Mouse (Mus musculus): ENCODE data around the gene Gm17571. TPM values are rescaled to one million over a fixed set of nuclear protein-coding genes. Genes with fewer than 3 reads are reported as not detected.

The Gm17571 gene
- polyA plus RNA-seq, 1 experiment from 2014 or later = not detected

DNA sequence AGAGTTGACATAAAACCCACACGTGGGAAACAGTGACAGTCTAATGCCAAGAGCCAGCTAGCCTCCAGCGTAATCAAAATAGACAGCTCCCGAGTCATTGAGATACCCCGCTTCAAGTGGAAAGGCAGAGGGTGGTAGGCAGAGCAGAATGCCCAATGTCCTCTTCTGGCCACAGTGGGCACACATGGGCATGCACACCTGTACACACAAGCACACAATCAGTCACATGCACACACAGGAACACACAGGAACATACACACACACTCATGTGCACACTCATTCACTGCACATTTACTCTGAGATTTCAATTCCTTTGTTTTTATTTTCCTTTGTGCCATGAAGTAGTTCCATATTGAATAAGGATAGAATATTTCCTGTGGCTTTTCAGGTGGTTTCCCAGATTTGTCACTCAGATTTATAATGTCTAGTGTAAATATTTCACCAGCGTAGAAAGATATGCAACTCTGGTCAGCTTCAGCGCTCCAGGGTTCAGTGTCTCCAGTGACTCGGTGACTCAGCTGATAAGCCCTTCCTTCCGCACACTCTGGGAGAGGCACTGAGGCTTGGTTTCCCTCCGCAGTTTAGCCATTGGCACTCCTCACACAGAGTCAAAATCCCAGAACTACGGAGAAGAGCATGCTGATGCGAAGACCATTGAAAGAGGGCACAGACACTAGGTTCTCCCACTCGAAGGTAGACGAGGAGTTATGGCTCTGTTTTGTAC is 4.4 kb downstream of the Gm17571 start:
- peak overlapping the region; percentile 72; the same call in 1 of the 2 replicates for H3K27ac ChIP-seq (ENCODE audit: low read length)
- WGBS = 52% methylated on average over 13 of the region's 13 CpGs
- peak; percentile 91 for ATAC-seq (ENCODE audit: insufficient read depth, low FRiP score)

GRCm38 (mm10) chr9:13440911-13441310 is 5.6 kb downstream of the Gm17571 start:
- 82% methylated on average over 6 of the region's 6 CpGs for WGBS
- H3K4me1 ChIP-seq (ENCODE audit: control insufficient read depth, insufficient read depth, low read length) = peaks cover 8% of the 10 kb centered on the region; the same call in 1 of the 2 replicates
- H3K27ac ChIP-seq (ENCODE audit: low read length) = no peak overlapping the region
- no peaks in the 10 kb centered on the region for H3K27me3 ChIP-seq (ENCODE audit: control insufficient read depth, insufficient read depth, low read length)
- no peak overlapping the region for H3K4me3 ChIP-seq (replicated peaks; ENCODE audit: low read length)
- H3K9ac ChIP-seq (ENCODE audit: low read length) = no peak overlapping the region
- no peak for ATAC-seq (ENCODE audit: insufficient read depth, low FRiP score)
- no peak overlapping the region for H3K4me2 ChIP-seq (ENCODE audit: low read depth, low read length)
- no peaks in the 10 kb centered on the region for H3K36me3 ChIP-seq (ENCODE audit: control insufficient read depth, insufficient read depth, low read length)
- H3K9me3 ChIP-seq (replicated peaks; ENCODE audit: control insufficient read depth, low read length) = peaks cover 4% of the 10 kb centered on the region; the same call in 1 of the 2 replicates

More for the DNA sequence above, 4.4 kb downstream of the Gm17571 start:
- H3K4me3 ChIP-seq (replicated peaks; ENCODE audit: low read length) = no peak overlapping the region
- H3K9ac ChIP-seq (ENCODE audit: low read length) = no peak overlapping the region
- no peaks in the 10 kb centered on the region for H3K36me3 ChIP-seq (ENCODE audit: control insufficient read depth, insufficient read depth, low read length)
- H3K27me3 ChIP-seq (ENCODE audit: control insufficient read depth, insufficient read depth, low read length) = no peaks in the 10 kb centered on the region
- H3K4me1 ChIP-seq (ENCODE audit: control insufficient read depth, insufficient read depth, low read length) = peaks cover 8% of the 10 kb centered on the region; the same call in 1 of the 2 replicates
- H3K9me3 ChIP-seq (replicated peaks; ENCODE audit: control insufficient read depth, low read length) = peaks cover 4% of the 10 kb centered on the region; the same call in 1 of the 2 replicates
- H3K4me2 ChIP-seq (ENCODE audit: low read depth, low read length) = no peak overlapping the region; the same call in 1 of the 2 replicates

DNA sequence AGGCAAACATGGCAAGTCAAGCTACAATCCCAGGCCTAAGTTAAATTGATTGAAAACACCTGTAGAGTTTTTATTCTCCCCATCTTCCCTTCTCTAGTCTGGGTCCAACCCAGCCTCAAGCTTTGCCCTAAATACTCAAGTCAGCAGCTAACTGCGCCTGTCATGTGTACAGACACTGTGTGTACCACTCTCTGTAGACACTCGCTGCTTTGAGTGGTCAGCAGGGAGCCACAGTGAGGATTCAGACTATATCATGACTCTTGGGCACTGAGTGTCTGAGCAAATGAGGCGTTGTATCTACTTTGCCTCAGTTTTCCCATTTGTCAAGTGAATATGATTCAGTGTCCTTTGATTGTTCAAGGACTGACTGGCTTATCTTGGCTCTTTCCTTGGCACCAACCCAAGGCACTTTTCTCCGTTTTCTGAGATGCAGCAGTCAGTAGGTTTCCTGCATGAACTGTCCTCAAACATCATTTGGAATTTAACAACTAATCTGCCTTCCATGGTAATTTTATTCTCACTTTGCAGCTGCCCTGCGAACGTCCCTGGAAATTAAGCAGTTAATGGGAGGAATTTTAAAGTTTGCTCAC is 13.0 kb downstream of the Gm17571 start:
- no peak overlapping the region for H3K27ac ChIP-seq (ENCODE audit: low read length)
- no peak overlapping the region for H3K9ac ChIP-seq (ENCODE audit: low read length)
- peaks cover 4% of the 10 kb centered on the region; the same call in 1 of the 2 replicates for H3K9me3 ChIP-seq (replicated peaks; ENCODE audit: control insufficient read depth, low read length)
- no peaks in the 10 kb centered on the region for H3K27me3 ChIP-seq (ENCODE audit: control insufficient read depth, insufficient read depth, low read length)
- H3K4me3 ChIP-seq (replicated peaks; ENCODE audit: low read length) = no peak overlapping the region
- peaks cover 8% of the 10 kb centered on the region; the same call in 1 of the 2 replicates for H3K4me1 ChIP-seq (ENCODE audit: control insufficient read depth, insufficient read depth, low read length)
- H3K4me2 ChIP-seq (ENCODE audit: low read depth, low read length) = no peak overlapping the region
- WGBS = 69% methylated on average over 6 of the region's 6 CpGs
- H3K36me3 ChIP-seq (ENCODE audit: control insufficient read depth, insufficient read depth, low read length) = no peaks in the 10 kb centered on the region
- ATAC-seq (ENCODE audit: insufficient read depth, low FRiP score) = no peak

- no peak overlapping the region for H3K4me2 ChIP-seq (ENCODE audit: low read depth, low read length)
- no peaks in the 10 kb centered on the region for H3K9me3 ChIP-seq (replicated peaks; ENCODE audit: control insufficient read depth, low read length)
- no peak overlapping the region for H3K4me3 ChIP-seq (replicated peaks; ENCODE audit: low read length)
- H3K4me1 ChIP-seq (ENCODE audit: control insufficient read depth, insufficient read depth, low read length) = peaks cover 8% of the 10 kb centered on the region; the same call in 1 of the 2 replicates
- no peak for ATAC-seq (ENCODE audit: insufficient read depth, low FRiP score)
- H3K36me3 ChIP-seq (ENCODE audit: control insufficient read depth, insufficient read depth, low read length) = no peaks in the 10 kb centered on the region
- 96% methylated on average over 3 of the region's 3 CpGs for WGBS
- no peaks in the 10 kb centered on the region for H3K27me3 ChIP-seq (ENCODE audit: control insufficient read depth, insufficient read depth, low read length)
- H3K27ac ChIP-seq (ENCODE audit: low read length) = no peak overlapping the region
- no peak overlapping the region for H3K9ac ChIP-seq (ENCODE audit: low read length)
Observed at GRCm38 (mm10) chr9:13431646-13432045, 14.9 kb downstream of the Gm17571 start.

GRCm38 (mm10) chr9:13430744-13431143 is 15.8 kb downstream of the Gm17571 start:
- Histone ChIP-seq H3K27me3 (ENCODE audit: control insufficient read depth, insufficient read depth, low read length) (no peaks in the 10 kb centered on the region), H3K4me1 (ENCODE audit: control insufficient read depth, insufficient read depth, low read length) (peaks cover 10% of the 10 kb centered on the region; the same call in 1 of the 2 replicates), H3K4me2 (ENCODE audit: low read depth, low read length) (no peak overlapping the region), H3K4me3 (replicated peaks; ENCODE audit: low read length) (no peak overlapping the region), H3K27ac (ENCODE audit: low read length) (no peak overlapping the region), H3K36me3 (ENCODE audit: control insufficient read depth, insufficient read depth, low read length) (no peaks in the 10 kb centered on the region), H3K9ac (ENCODE audit: low read length) (no peak overlapping the region), H3K9me3 (replicated peaks; ENCODE audit: control insufficient read depth, low read length) (no peaks in the 10 kb centered on the region)
- no peak for ATAC-seq (ENCODE audit: insufficient read depth, low FRiP score)

DNA sequence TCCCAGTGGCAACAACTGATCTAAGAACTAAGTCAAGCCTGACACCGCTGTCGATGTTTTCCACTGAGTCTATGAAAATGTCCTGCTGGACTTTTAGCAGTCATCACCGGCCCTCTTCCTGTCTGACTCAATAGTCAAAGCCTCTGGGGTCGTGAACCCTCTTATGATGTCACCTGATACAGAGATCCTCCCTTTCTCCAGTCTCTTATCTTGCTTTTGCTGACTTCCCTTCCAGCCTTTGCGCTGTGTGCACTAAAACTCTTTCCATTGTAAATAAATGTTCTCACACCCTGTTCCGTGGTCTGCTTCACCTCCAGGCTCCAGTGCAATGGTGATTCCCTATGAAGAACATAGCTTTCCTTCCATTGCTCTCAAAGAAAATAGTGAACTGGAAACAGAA is 16.3 kb downstream of the Gm17571 start:
- no peak overlapping the region for H3K9ac ChIP-seq (ENCODE audit: low read length)
- no peaks in the 10 kb centered on the region for H3K27me3 ChIP-seq (ENCODE audit: control insufficient read depth, insufficient read depth, low read length)
- H3K4me3 ChIP-seq (replicated peaks; ENCODE audit: low read length) = no peak overlapping the region
- no peaks in the 10 kb centered on the region for H3K9me3 ChIP-seq (replicated peaks; ENCODE audit: control insufficient read depth, low read length)
- H3K4me1 ChIP-seq (ENCODE audit: control insufficient read depth, insufficient read depth, low read length) = peaks cover 14% of the 10 kb centered on the region
- no peak; the same call in 1 of the 2 replicates for ATAC-seq (ENCODE audit: insufficient read depth, low FRiP score)
- H3K4me2 ChIP-seq (ENCODE audit: low read depth, low read length) = no peak overlapping the region
- WGBS = 54% methylated on average over 6 of the region's 6 CpGs
- H3K36me3 ChIP-seq (ENCODE audit: control insufficient read depth, insufficient read depth, low read length) = no peaks in the 10 kb centered on the region
- no peak overlapping the region for H3K27ac ChIP-seq (ENCODE audit: low read length)

GRCm38 (mm10) chr9:13429477-13430125 is 17.0 kb downstream of the Gm17571 start:
- Histone ChIP-seq H3K4me2 (ENCODE audit: low read depth, low read length) (no peak overlapping the region), H3K27me3 (ENCODE audit: control insufficient read depth, insufficient read depth, low read length) (no peaks in the 10 kb centered on the region), H3K9me3 (replicated peaks; ENCODE audit: control insufficient read depth, low read length) (no peaks in the 10 kb centered on the region), H3K4me1 (ENCODE audit: control insufficient read depth, insufficient read depth, low read length) (peaks cover 21% of the 10 kb centered on the region), H3K9ac (ENCODE audit: low read length) (no peak overlapping the region), H3K36me3 (ENCODE audit: control insufficient read depth, insufficient read depth, low read length) (no peaks in the 10 kb centered on the region), H3K4me3 (replicated peaks; ENCODE audit: low read length) (no peak overlapping the region), H3K27ac (ENCODE audit: low read length) (no peak overlapping the region)
- 53% methylated on average over 2 of the region's 2 CpGs for WGBS
- no peak for ATAC-seq (ENCODE audit: insufficient read depth, low FRiP score)

DNA sequence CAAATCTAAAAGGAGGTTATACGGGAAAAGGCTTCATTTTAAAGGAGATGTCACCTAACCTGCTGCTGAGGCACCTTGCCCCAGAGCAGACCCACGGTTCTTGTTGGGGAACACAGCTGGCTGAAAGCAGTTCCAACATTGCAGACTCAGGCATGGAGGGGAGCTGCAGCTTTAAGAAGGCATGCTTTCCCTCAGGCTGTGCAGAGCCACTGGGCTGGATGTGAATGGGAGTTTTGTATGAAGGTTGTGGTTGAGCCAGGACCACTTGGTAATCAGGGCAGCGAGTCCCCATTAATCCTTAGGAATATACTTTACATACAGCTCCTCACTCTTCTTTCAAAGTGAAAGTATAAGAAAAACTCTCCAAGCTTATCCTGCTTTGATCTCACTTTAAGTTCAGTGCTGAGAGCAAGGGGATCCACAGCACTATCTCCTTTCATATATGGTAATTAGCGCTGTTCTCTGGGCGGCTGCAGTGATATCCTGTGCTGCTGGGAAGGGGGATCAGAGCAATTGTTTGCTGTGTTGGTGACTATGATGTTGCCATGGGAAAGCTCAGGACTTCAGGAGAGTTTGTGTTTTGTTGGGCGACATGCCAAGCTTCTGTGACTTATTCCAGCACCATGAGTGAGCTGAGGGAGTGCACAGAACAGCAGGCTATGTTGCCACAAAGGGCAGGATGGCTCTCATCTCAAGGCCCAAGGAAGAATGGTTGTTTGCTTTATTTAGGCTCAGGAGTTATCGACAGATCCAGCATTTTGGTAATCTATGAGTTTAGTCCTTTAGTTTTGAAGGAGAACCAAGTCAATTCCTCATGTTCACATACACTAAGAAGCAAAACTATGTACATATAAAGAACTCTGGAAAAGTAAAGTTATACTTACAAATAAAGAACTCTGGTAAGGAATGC is 21.3 kb downstream of the Gm17571 start:
- WGBS = 26% methylated on average over 7 of the region's 7 CpGs
- ATAC-seq (ENCODE audit: insufficient read depth, low FRiP score) = peak; percentile 78; the same call in 1 of the 2 replicates
- Histone ChIP-seq H3K36me3 (ENCODE audit: control insufficient read depth, insufficient read depth, low read length) (no peaks in the 10 kb centered on the region), H3K27me3 (ENCODE audit: control insufficient read depth, insufficient read depth, low read length) (no peaks in the 10 kb centered on the region), H3K4me3 (replicated peaks; ENCODE audit: low read length) (peak overlapping the region; percentile 7; the same call in 1 of the 2 replicates), H3K4me1 (ENCODE audit: control insufficient read depth, insufficient read depth, low read length) (peaks cover 19% of the 10 kb centered on the region), H3K9ac (ENCODE audit: low read length) (peak overlapping the region; percentile 35; the same call in 1 of the 2 replicates), H3K4me2 (ENCODE audit: low read depth, low read length) (peak overlapping the region; percentile 42), H3K27ac (ENCODE audit: low read length) (peak overlapping the region; percentile 82), H3K9me3 (replicated peaks; ENCODE audit: control insufficient read depth, low read length) (no peaks in the 10 kb centered on the region)

All from stomach, embryonic 16.5 days (tissue).